ENCODE assay signal across 17 mouse cellular contexts in genomic region chr6:52232984-52233545, GRCm38 (mm10). TPM values are rescaled to one million over a fixed set of nuclear protein-coding genes. Genes with fewer than 3 reads are reported as not detected.
DNase-seq lines count a peak whose midpoint lies in the region; ATAC-seq and TF ChIP-seq lines count a peak whose summit lies in the region.
"Had no signal": no experiment of that assay in that cellular context is flagged by ENCODE, and none has a peak within 500 bp of the region (broad histone marks: within the 10 kb centered on the region; RNA-seq: fewer than 3 reads in every experiment).

No protein-coding gene starts in this region.

- H3K4me3 ChIP-seq in forebrain, embryonic 11.5 days (ENCODE audit: low read depth, low read length) = no peak overlapping the region
- H3K4me3 ChIP-seq in forebrain, postnatal 0 days (ENCODE audit: low read depth, low read length) = no peak overlapping the region
- H3K4me3 ChIP-seq in kidney, embryonic 16.5 days (ENCODE audit: low read length) = peak overlapping the region; percentile 83
- H3K4me3 ChIP-seq in limb, embryonic 14.5 days (replicated peaks; ENCODE audit: low read length) = peak overlapping the region; percentile 90
- no peak overlapping the region for H3K4me3 ChIP-seq in thymus, adult 2 months (ENCODE audit: control insufficient read depth, insufficient read depth, low read length)
- H3K4me3 ChIP-seq: erythroblast, embryonic 14.5 days; hindbrain, embryonic 10.5 days; midbrain, embryonic 13.5 days had no signal

- no peaks in the 10 kb centered on the region for H3K36me3 ChIP-seq in forebrain, embryonic 11.5 days (ENCODE audit: control insufficient read depth, insufficient read depth, low read length)
- no peaks in the 10 kb centered on the region for H3K36me3 ChIP-seq in forebrain, postnatal 0 days (ENCODE audit: insufficient read depth)
- H3K36me3 ChIP-seq in kidney, embryonic 16.5 days (ENCODE audit: insufficient read depth, low read length) = peaks cover 7% of the 10 kb centered on the region; the same call in 1 of the 2 replicates
- H3K36me3 ChIP-seq in limb, embryonic 14.5 days (ENCODE audit: control insufficient read depth, insufficient read depth, low read length) = peaks cover 60% of the 10 kb centered on the region
- no peaks in the 10 kb centered on the region for H3K36me3 ChIP-seq in thymus, adult 2 months (ENCODE audit: control insufficient read depth, insufficient read depth, low read length)
- H3K36me3 ChIP-seq: G1E; hindbrain, embryonic 10.5 days; lung, embryonic 15.5 days; midbrain, embryonic 13.5 days had no signal

- H3K4me2 ChIP-seq in forebrain, embryonic 11.5 days (ENCODE audit: low read depth, low read length, severe bottlenecking) = no peak overlapping the region
- no peak overlapping the region for H3K4me2 ChIP-seq in forebrain, postnatal 0 days (ENCODE audit: low read depth)
- peak overlapping the region; percentile 84 for H3K4me2 ChIP-seq in kidney, embryonic 16.5 days (replicated peaks; ENCODE audit: low read depth, low read length)
- peak overlapping the region; percentile 96 for H3K4me2 ChIP-seq in limb, embryonic 14.5 days (replicated peaks; ENCODE audit: low read depth, low read length, severe bottlenecking)
- H3K4me2 ChIP-seq: midbrain, embryonic 13.5 days had no signal

- 0 out of 2 replicates have a peak, but pooled peaks cover 3% of the 10 kb centered on the region for H3K4me1 ChIP-seq in forebrain, embryonic 11.5 days (replicated peaks; ENCODE audit: control insufficient read depth, insufficient read depth, low read length)
- no peaks in the 10 kb centered on the region for H3K4me1 ChIP-seq in forebrain, postnatal 0 days (ENCODE audit: insufficient read depth)
- H3K4me1 ChIP-seq in kidney, embryonic 16.5 days (ENCODE audit: insufficient read depth, low read length) = peaks cover 25% of the 10 kb centered on the region
- peaks cover 21% of the 10 kb centered on the region for H3K4me1 ChIP-seq in limb, embryonic 14.5 days (ENCODE audit: control insufficient read depth, insufficient read depth, low read length)
- H3K4me1 ChIP-seq in thymus, adult 2 months (replicated peaks; ENCODE audit: control insufficient read depth, insufficient read depth, low read length) = peaks cover 5% of the 10 kb centered on the region; the same call in 1 of the 2 replicates
- H3K4me1 ChIP-seq: midbrain, embryonic 13.5 days had no signal

- no peak for ATAC-seq in forebrain, embryonic 11.5 days (replicated peaks; ENCODE audit: low FRiP score)
- ATAC-seq in forebrain, postnatal 0 days = no peak
- no peak for ATAC-seq in kidney, embryonic 16.5 days (ENCODE audit: low FRiP score, low TSS enrichment)
- no peak for ATAC-seq in limb, embryonic 14.5 days (ENCODE audit: low FRiP score, low read depth)
- ATAC-seq: midbrain, embryonic 13.5 days had no signal

- 3% methylated on average over 23 of the region's 23 CpGs for WGBS in forebrain, embryonic 11.5 days
- WGBS in forebrain, postnatal 0 days = 3% methylated on average over 23 of the region's 23 CpGs
- WGBS in kidney, embryonic 16.5 days = 1% methylated on average over 23 of the region's 23 CpGs
- under 1% methylated on average over 23 of the region's 23 CpGs for WGBS in limb, embryonic 14.5 days
- WGBS in thymus, adult 2 months = 34% methylated on average over 23 of the region's 23 CpGs

- TF ChIP-seq CTCF in forebrain, postnatal 0 days (IDR thresholded peaks at IDR 0.05; ENCODE audit: low read depth) = no peak
- TF ChIP-seq CTCF in thymus, adult 2 months (IDR thresholded peaks at IDR 0.05; ENCODE audit: borderline replicate concordance, control insufficient read depth, extremely low read depth, insufficient read depth, low read length, poor library complexity) = no peak

- no peak overlapping the region for H3K27ac ChIP-seq in forebrain, embryonic 11.5 days (ENCODE audit: low read depth, low read length)
- no peak overlapping the region for H3K27ac ChIP-seq in forebrain, postnatal 0 days (ENCODE audit: low read depth, low read length)
- H3K27ac ChIP-seq in kidney, embryonic 16.5 days (ENCODE audit: low read length) = peak overlapping the region; percentile 86
- peak overlapping the region; percentile 99 for H3K27ac ChIP-seq in limb, embryonic 14.5 days (replicated peaks; ENCODE audit: low read depth, low read length)
- no peak overlapping the region for H3K27ac ChIP-seq in thymus, adult 2 months (ENCODE audit: control insufficient read depth, insufficient read depth, low read length)
- H3K27ac ChIP-seq: hindbrain, embryonic 10.5 days; lung, embryonic 15.5 days; midbrain, embryonic 13.5 days had no signal

- H3K9ac ChIP-seq in forebrain, embryonic 11.5 days (ENCODE audit: low read length) = no peak overlapping the region
- H3K9ac ChIP-seq in forebrain, postnatal 0 days = no peak overlapping the region
- H3K9ac ChIP-seq in kidney, embryonic 16.5 days (replicated peaks; ENCODE audit: low read length) = peak overlapping the region; percentile 99
- H3K9ac ChIP-seq in limb, embryonic 14.5 days (ENCODE audit: low read depth, low read length, severe bottlenecking) = peak overlapping the region; percentile 100
- H3K9ac ChIP-seq: lung, embryonic 15.5 days; midbrain, embryonic 13.5 days had no signal

- H3K27me3 ChIP-seq in forebrain, embryonic 11.5 days (ENCODE audit: control insufficient read depth, insufficient read depth, low read length) = peaks cover 96% of the 10 kb centered on the region
- peaks cover 95% of the 10 kb centered on the region for H3K27me3 ChIP-seq in forebrain, postnatal 0 days (ENCODE audit: insufficient read depth, low read length)
- no peaks in the 10 kb centered on the region for H3K27me3 ChIP-seq in kidney, embryonic 16.5 days (ENCODE audit: insufficient read depth, low read length)
- no peaks in the 10 kb centered on the region for H3K27me3 ChIP-seq in limb, embryonic 14.5 days (ENCODE audit: control insufficient read depth, insufficient read depth, low read length)
- peaks cover 49% of the 10 kb centered on the region for H3K27me3 ChIP-seq in thymus, adult 2 months (ENCODE audit: control insufficient read depth, insufficient read depth, low read length)

- TF ChIP-seq POLR2A in limb, embryonic 14.5 days (IDR thresholded peaks at IDR 0.05; ENCODE audit: borderline replicate concordance, extremely low read depth, insufficient read depth, insufficient read length) = no peak
- no peak for TF ChIP-seq POLR2A in thymus, adult 2 months (IDR thresholded peaks at IDR 0.05; ENCODE audit: control insufficient read depth, extremely low read depth, insufficient read depth, low read length, poor library complexity)

- H3K9me3 ChIP-seq in forebrain, embryonic 11.5 days (ENCODE audit: control insufficient read depth, low read length) = no peaks in the 10 kb centered on the region
- H3K9me3 ChIP-seq in forebrain, postnatal 0 days (ENCODE audit: low read length) = no peaks in the 10 kb centered on the region
- H3K9me3 ChIP-seq in kidney, embryonic 16.5 days (ENCODE audit: low read length) = no peaks in the 10 kb centered on the region
- H3K9me3 ChIP-seq in limb, embryonic 14.5 days (ENCODE audit: control insufficient read depth, low read length) = no peaks in the 10 kb centered on the region
- H3K9me3 ChIP-seq: hindbrain, embryonic 10.5 days; lung, embryonic 15.5 days; midbrain, embryonic 13.5 days had no signal

- DNase-seq in forebrain, embryonic 11.5 days (ENCODE audit: low spot score) = peak; percentile 53
- DNase-seq in forebrain, postnatal 0 days = no peak
- no peak for DNase-seq in kidney, adult 11 months
- peak; percentile 81 for DNase-seq in ES-CJ7 (ENCODE audit: low read depth, low spot score)
- peak; percentile 82 for DNase-seq in limb, embryonic 14.5 days (ENCODE audit: low spot score)
- no peak for DNase-seq in thymus, adult 2 months
- no peak for DNase-seq in layer of hippocampus, adult 9-11 months
- DNase-seq: cerebellum, postnatal 25 days had no signal

RNA-seq across cellular contexts. Expression of gene Hoxa9, which starts 2.2 kb away (rescaled TPM):
- polyA plus RNA-seq in forebrain, embryonic 11.5 days (2014; fragmentation: Nextera tagmentation; extraction: Ambion mirVana) = not detected in 2 replicates
- total RNA-seq in forebrain, postnatal 0 days (2014; rRNA removed) = not detected in 2 replicates
- polyA plus RNA-seq in forebrain, postnatal 0 days (2015; fragmentation: Nextera tagmentation; extraction: Ambion mirVana) = not detected in 2 replicates
- polyA plus RNA-seq in kidney, embryonic 16.5 days (2015; fragmentation: Nextera tagmentation; extraction: Ambion mirVana) = 56.6 and 56.8 TPM in 2 replicates
- polyA plus RNA-seq in limb, embryonic 14.5 days (2012; rRNA removed) = 107 and 134 TPM in 2 replicates
- polyA plus RNA-seq in limb, embryonic 14.5 days (2014; fragmentation: Nextera tagmentation; extraction: Ambion mirVana) = 39.0 and 45.2 TPM in 2 replicates
- polyA plus RNA-seq in thymus, adult 2 months (2012; rRNA removed) = 0.26 and 0.56 TPM in 2 replicates
- total RNA-seq: layer of hippocampus, adult 18-20 months; left cerebral cortex, postnatal 14 days had no signal
- polyA plus RNA-seq: erythroblast, embryonic 14.5 days; G1E; hindbrain, embryonic 10.5 days; midbrain, embryonic 13.5 days; small intestine, adult 2 months had no signal

RNA-seq across cellular contexts. Expression of gene Hoxa10, which starts 7.6 kb away (rescaled TPM):
- polyA plus RNA-seq in forebrain, embryonic 11.5 days (2014; fragmentation: Nextera tagmentation; extraction: Ambion mirVana) = not detected in 2 replicates
- not detected in 2 replicates for total RNA-seq in forebrain, postnatal 0 days (2014; rRNA removed)
- polyA plus RNA-seq in forebrain, postnatal 0 days (2015; fragmentation: Nextera tagmentation; extraction: Ambion mirVana) = not detected in 2 replicates
- polyA plus RNA-seq in kidney, embryonic 16.5 days (2015; fragmentation: Nextera tagmentation; extraction: Ambion mirVana) = 147 and 154 TPM in 2 replicates
- polyA plus RNA-seq in limb, embryonic 14.5 days (2012; rRNA removed) = 111 and 136 TPM in 2 replicates
- polyA plus RNA-seq in limb, embryonic 14.5 days (2014; fragmentation: Nextera tagmentation; extraction: Ambion mirVana) = 117 and 149 TPM in 2 replicates
- polyA plus RNA-seq in thymus, adult 2 months (2012; rRNA removed) = not detected in 2 replicates
- total RNA-seq: layer of hippocampus, adult 18-20 months; left cerebral cortex, postnatal 14 days had no signal
- polyA plus RNA-seq: erythroblast, embryonic 14.5 days; G1E; hindbrain, embryonic 10.5 days; midbrain, embryonic 13.5 days; small intestine, adult 2 months had no signal

RNA-seq across cellular contexts. Expression of gene Hoxa7, which starts 11.4 kb away (rescaled TPM):
- not detected in 2 replicates for polyA plus RNA-seq in forebrain, embryonic 11.5 days (2014; fragmentation: Nextera tagmentation; extraction: Ambion mirVana)
- not detected in 2 replicates for total RNA-seq in forebrain, postnatal 0 days (2014; rRNA removed)
- not detected in 2 replicates for polyA plus RNA-seq in forebrain, postnatal 0 days (2015; fragmentation: Nextera tagmentation; extraction: Ambion mirVana)
- 25.7 and 27.5 TPM in 2 replicates for polyA plus RNA-seq in kidney, embryonic 16.5 days (2015; fragmentation: Nextera tagmentation; extraction: Ambion mirVana)
- 15.8 and 17.0 TPM in 2 replicates for polyA plus RNA-seq in limb, embryonic 14.5 days (2012; rRNA removed)
- 8.9 and 10.1 TPM in 2 replicates for polyA plus RNA-seq in limb, embryonic 14.5 days (2014; fragmentation: Nextera tagmentation; extraction: Ambion mirVana)
- 2.5 and 3.4 TPM in 2 replicates for polyA plus RNA-seq in thymus, adult 2 months (2012; rRNA removed)
- total RNA-seq: left cerebral cortex, postnatal 14 days had no signal
- polyA plus RNA-seq: hindbrain, embryonic 10.5 days; midbrain, embryonic 13.5 days had no signal

RNA-seq across cellular contexts. Expression of gene Hoxa11, which starts 12.5 kb away (rescaled TPM):
- not detected in 2 replicates for polyA plus RNA-seq in forebrain, embryonic 11.5 days (2014; fragmentation: Nextera tagmentation; extraction: Ambion mirVana)
- not detected in 2 replicates for total RNA-seq in forebrain, postnatal 0 days (2014; rRNA removed)
- not detected in 2 replicates for polyA plus RNA-seq in forebrain, postnatal 0 days (2015; fragmentation: Nextera tagmentation; extraction: Ambion mirVana)
- polyA plus RNA-seq in kidney, embryonic 16.5 days (2015; fragmentation: Nextera tagmentation; extraction: Ambion mirVana) = 27.9 and 31.8 TPM in 2 replicates
- 32.6 and 41.2 TPM in 2 replicates for polyA plus RNA-seq in limb, embryonic 14.5 days (2012; rRNA removed)
- polyA plus RNA-seq in limb, embryonic 14.5 days (2014; fragmentation: Nextera tagmentation; extraction: Ambion mirVana) = 31.1 and 39.0 TPM in 2 replicates
- not detected in 2 replicates for polyA plus RNA-seq in thymus, adult 2 months (2012; rRNA removed)
- total RNA-seq: G1E; layer of hippocampus, adult 18-20 months; left cerebral cortex, postnatal 14 days had no signal
- polyA plus RNA-seq: erythroblast, embryonic 14.5 days; G1E; hindbrain, embryonic 10.5 days; lung, embryonic 15.5 days; midbrain, embryonic 13.5 days; small intestine, adult 2 months had no signal

RNA-seq across cellular contexts. Expression of gene Gm28308, which starts 19.9 kb away (rescaled TPM):
- polyA plus RNA-seq in forebrain, embryonic 11.5 days (2014; fragmentation: Nextera tagmentation; extraction: Ambion mirVana) = not detected in 2 replicates
- total RNA-seq in forebrain, postnatal 0 days (2014; rRNA removed) = not detected in 2 replicates
- polyA plus RNA-seq in forebrain, postnatal 0 days (2015; fragmentation: Nextera tagmentation; extraction: Ambion mirVana) = not detected in 2 replicates
- polyA plus RNA-seq in kidney, embryonic 16.5 days (2015; fragmentation: Nextera tagmentation; extraction: Ambion mirVana) = not detected in 2 replicates
- polyA plus RNA-seq in limb, embryonic 14.5 days (2012; rRNA removed) = 3.2 and 4.6 TPM in 2 replicates
- 1.1 TPM in 1 of 2 replicates, not detected in the other for polyA plus RNA-seq in limb, embryonic 14.5 days (2014; fragmentation: Nextera tagmentation; extraction: Ambion mirVana)
- polyA plus RNA-seq in thymus, adult 2 months (2012; rRNA removed) = 0.24 and 0.26 TPM in 2 replicates
- total RNA-seq: G1E; layer of hippocampus, adult 18-20 months; left cerebral cortex, postnatal 14 days had no signal
- polyA plus RNA-seq: erythroblast, embryonic 14.5 days; G1E; hindbrain, embryonic 10.5 days; lung, embryonic 15.5 days; midbrain, embryonic 13.5 days had no signal

Comparison
In these comparisons a context has a peak if more than half of its experiments do, and no peak if none do; other contexts are left out.
1. DNase-seq: peak in forebrain, embryonic 11.5 days (single experiment), ES-CJ7 (single experiment) and limb, embryonic 14.5 days (single experiment); none in forebrain, postnatal 0 days (single experiment), kidney, adult 11 months (single experiment), thymus, adult 2 months (single experiment) and layer of hippocampus, adult 9-11 months (single experiment).
2. H3K27ac ChIP-seq: peak in kidney, embryonic 16.5 days (single experiment) and limb, embryonic 14.5 days (single experiment); none in forebrain, embryonic 11.5 days (single experiment), forebrain, postnatal 0 days (single experiment) and thymus, adult 2 months (single experiment).
3. H3K4me2 ChIP-seq: peak in kidney, embryonic 16.5 days (single experiment) and limb, embryonic 14.5 days (single experiment); none in forebrain, embryonic 11.5 days (single experiment) and forebrain, postnatal 0 days (single experiment).
4. H3K4me3 ChIP-seq: peak in kidney, embryonic 16.5 days (single experiment) and limb, embryonic 14.5 days (single experiment); none in forebrain, embryonic 11.5 days (single experiment), forebrain, postnatal 0 days (single experiment) and thymus, adult 2 months (single experiment).
5. H3K9ac ChIP-seq: peak in kidney, embryonic 16.5 days (single experiment) and limb, embryonic 14.5 days (single experiment); none in forebrain, embryonic 11.5 days (single experiment) and forebrain, postnatal 0 days (single experiment).
6. RNA of gene Hoxa9, which starts 2.2 kb away (polyA plus RNA-seq): 39.0 to 134 TPM in limb, embryonic 14.5 days and 56.6 to 56.8 TPM in kidney, embryonic 16.5 days; 0.26 to 0.56 TPM in thymus, adult 2 months, not detected in forebrain, embryonic 11.5 days and not detected in forebrain, postnatal 0 days; every median in the first group is over 10 times any median in the second.
7. RNA of gene Hoxa10, which starts 7.6 kb away (polyA plus RNA-seq): 147 to 154 TPM in kidney, embryonic 16.5 days and 111 to 149 TPM in limb, embryonic 14.5 days; not detected in forebrain, embryonic 11.5 days, not detected in forebrain, postnatal 0 days and not detected in thymus, adult 2 months; every median in the first group is over 100 times any median in the second.